Mouse (Mus musculus) hindbrain, postnatal 0 days (tissue): ENCODE measurements around the gene Drd1. TPM values are rescaled to one million over a fixed set of nuclear protein-coding genes. Genes with fewer than 3 reads are reported as not detected.

Source experiments
- ATAC-seq: fragments of 200-750 bp; cut with Nextera tagmentation; 2 replicates; pipeline ENCODE4 v1.8.0; 2017; ENCODE audit warnings: mild to moderate bottlenecking, moderate TSS enrichment, moderate library complexity
- DNase-seq: peaks from one replicate; pipeline ENCODE4 v3.0.0-alpha.2; 2015; ENCODE audit warnings: low spot score
- H3K27ac ChIP-seq: fragments of 300-500 bp; sonication (generic); 2 replicates; pipeline ENCODE4 v1.5.1; 2014; ENCODE audit warnings: mild to moderate bottlenecking
- H3K27me3 ChIP-seq: fragments of 300-500 bp; sonication (generic); 2 replicates; pipeline ENCODE4 v1.6.1; 2014; ENCODE audit warnings: low read length, mixed read lengths; ENCODE audit not compliant: insufficient read depth
- H3K36me3 ChIP-seq: fragments of 300-500 bp; sonication (generic); 2 replicates; pipeline ENCODE4 v1.6.1; 2014; ENCODE audit warnings: low read length, mixed read lengths; ENCODE audit not compliant: insufficient read depth
- H3K4me1 ChIP-seq: fragments of 300-500 bp; sonication (generic); 2 replicates; pipeline ENCODE4 v1.6.1; 2014; ENCODE audit warnings: antibody characterized with exemption, low read length, mixed read lengths; ENCODE audit not compliant: insufficient read depth
- H3K4me2 ChIP-seq: fragments of 300-500 bp; sonication (generic); 2 replicates; pipeline ENCODE4 v1.6.1; 2014; ENCODE audit warnings: low read depth, mild to moderate bottlenecking, low read length, moderate library complexity, mixed read lengths
- H3K4me3 ChIP-seq: fragments of 300-500 bp; sonication (generic); 2 replicates; pipeline ENCODE4 v1.5.1; 2014; ENCODE audit warnings: low read length
- H3K9ac ChIP-seq: fragments of 300-500 bp; sonication (generic); replicated peaks from 2 replicates; pipeline ENCODE4 v1.6.1; 2014; ENCODE audit warnings: mild to moderate bottlenecking, low read length, moderate library complexity, mixed read lengths
- H3K9me3 ChIP-seq: fragments of 300-500 bp; sonication (generic); 2 replicates; pipeline ENCODE4 v1.6.1; 2016; ENCODE audit warnings: low read length, mixed read lengths
- CTCF ChIP-seq: IDR thresholded peaks from 2 replicates; pipeline ENCODE4 v1.5.1; 2016; ENCODE audit warnings: antibody characterized with exemption, control low read depth, low read depth
- WGBS: fragments of 180-500 bp; shearing (Covaris S2); extraction: QIAGEN DNeasy Blood & Tissue Kit; methylation state at CpG from one replicate; pipeline ENCODE4 v1.1.7; 2014; 5-methylcytosine and 5-hydroxymethylcytosine counted together
- polyA plus RNA-seq: library from polyadenylated mRNA; unstranded; fragments of >200 nt; fragmentation: Nextera tagmentation; extraction: Ambion mirVana; gene quantifications from 2 replicates; pipeline ENCODE4 v1.2.1, GENCODE M21; 2015
- total RNA-seq: library from RNA; depleted of rRNA; stranded (reverse); fragments of >200 nt; gene quantifications from 2 replicates; pipeline ENCODE4 v1.2.3, GENCODE M21; 2014

Drd1 gene
- total and polyA plus RNA-seq, 2 experiments from 2014 or later: 1.2 TPM

GRCm38 (mm10) chr13:54075416-54075815, 19.9 kb upstream of the Drd1 start:
- no peak for TF ChIP-seq CTCF
- 90% methylated on average over 2 of the region's 2 CpGs for WGBS
- Histone ChIP-seq H3K4me2 (no peak overlapping the region), H3K27me3 (no peaks in the 10 kb centered on the region), H3K4me1 (peaks cover 7% of the 10 kb centered on the region; the same call in 1 of the 2 replicates), H3K9ac (no peak overlapping the region), H3K4me3 (no peak overlapping the region), H3K36me3 (no peaks in the 10 kb centered on the region), H3K9me3 (no peaks in the 10 kb centered on the region), H3K27ac (no peak overlapping the region)
- DNase-seq (no peak), ATAC-seq (no peak)

- DNase-seq (peak; percentile 35), ATAC-seq (no peak)
- no peak for TF ChIP-seq CTCF
- H3K4me3 ChIP-seq: no peak overlapping the region
- H3K9me3 ChIP-seq: no peaks in the 10 kb centered on the region
- H3K9ac ChIP-seq: no peak overlapping the region
- no peak overlapping the region for H3K27ac ChIP-seq
- peaks cover 7% of the 10 kb centered on the region; the same call in 1 of the 2 replicates for H3K4me1 ChIP-seq
- no peaks in the 10 kb centered on the region for H3K27me3 ChIP-seq
- H3K36me3 ChIP-seq: no peaks in the 10 kb centered on the region
- peak overlapping the region; percentile 62; the same call in 1 of the 2 replicates for H3K4me2 ChIP-seq
- 62% methylated on average over 2 of the region's 2 CpGs for WGBS
These were observed 18.0 kb upstream of the Drd1 start for GRCm38 (mm10) chr13:54073491-54073890.

GRCm38 (mm10) chr13:54073066-54073465, 17.6 kb upstream of the Drd1 start:
- Histone ChIP-seq H3K4me2 (peak overlapping the region; percentile 62), H3K9me3 (no peaks in the 10 kb centered on the region), H3K4me1 (peaks cover 7% of the 10 kb centered on the region; the same call in 1 of the 2 replicates), H3K9ac (no peak overlapping the region), H3K4me3 (peak overlapping the region; percentile 74), H3K27me3 (no peaks in the 10 kb centered on the region), H3K36me3 (no peaks in the 10 kb centered on the region), H3K27ac (no peak overlapping the region)
- ATAC-seq: no peak
- TF ChIP-seq CTCF: no peak
- no peak for DNase-seq
- WGBS: 15% methylated on average over 1 of the region's 1 CpGs

GRCm38 (mm10) chr13:54072526-54073057, 17.1 kb upstream of the Drd1 start:
- Histone ChIP-seq H3K27ac (peak overlapping the region; percentile 92; the same call in 1 of the 2 replicates), H3K9me3 (no peaks in the 10 kb centered on the region), H3K4me3 (peak overlapping the region; percentile 74), H3K27me3 (no peaks in the 10 kb centered on the region), H3K4me2 (peak overlapping the region; percentile 62), H3K36me3 (no peaks in the 10 kb centered on the region), H3K9ac (peak overlapping the region; percentile 86; the same call in 1 of the 2 replicates), H3K4me1 (peaks cover 7% of the 10 kb centered on the region; the same call in 1 of the 2 replicates)
- TF ChIP-seq CTCF: no peak
- 30% methylated on average over 10 of the region's 10 CpGs for WGBS
- ATAC-seq: no peak
- DNase-seq: no peak

- peak within 1 kb of the TSS; percentile 62 for H3K4me2 ChIP-seq
- H3K36me3 ChIP-seq: no peaks in the 10 kb centered on the region
- peak within 1 kb of the TSS; percentile 74 for H3K4me3 ChIP-seq
- no peaks in the 10 kb centered on the region for H3K9me3 ChIP-seq
- peak; percentile 91 for DNase-seq
- H3K4me1 ChIP-seq: peaks cover 7% of the 10 kb centered on the region; the same call in 1 of the 2 replicates
- WGBS: 2% methylated on average over 73 of the region's 74 CpGs
- no peaks in the 10 kb centered on the region for H3K27me3 ChIP-seq
- H3K9ac ChIP-seq: peak within 1 kb of the TSS; percentile 86
- ATAC-seq: peak; percentile 89
- TF ChIP-seq CTCF: no peak
- peak within 1 kb of the TSS; percentile 92 for H3K27ac ChIP-seq
These were observed 16.3 kb upstream of the Drd1 start, which contains the start of gene Sfxn1 for GRCm38 (mm10) chr13:54071606-54072331. Sfxn1 (plus strand) TSS chr13:54071869.

GRCm38 (mm10) chr13:54071011-54071410, 15.5 kb upstream of the Drd1 start:
- Histone ChIP-seq H3K27ac (no peak overlapping the region), H3K4me1 (peaks cover 7% of the 10 kb centered on the region; the same call in 1 of the 2 replicates), H3K36me3 (no peaks in the 10 kb centered on the region), H3K27me3 (no peaks in the 10 kb centered on the region), H3K4me2 (no peak overlapping the region), H3K9me3 (no peaks in the 10 kb centered on the region), H3K4me3 (no peak overlapping the region), H3K9ac (no peak overlapping the region)
- WGBS: 91% methylated on average over 9 of the region's 9 CpGs
- ATAC-seq (no peak), DNase-seq (no peak)
- TF ChIP-seq CTCF: no peak
